Mouse (Mus musculus) megakaryocyte, embryonic 14.5 days (primary cell): ENCODE measurements around the gene Hopx. TPM values are rescaled to one million over a fixed set of nuclear protein-coding genes. Genes with fewer than 3 reads are reported as not detected.

Experiments
- H3K27me3 ChIP-seq: replicated peaks from 2 replicates; pipeline ENCODE3; 2012; ENCODE audit warnings: inconsistent platforms
- H3K36me3 ChIP-seq: replicated peaks from 2 replicates; pipeline ENCODE3; 2012; ENCODE audit warnings: low read length, inconsistent platforms, mixed read lengths
- H3K4me1 ChIP-seq: 2 replicates; pipeline ENCODE4 v1.6.1; 2012; ENCODE audit warnings: inconsistent platforms
- H3K4me3 ChIP-seq: replicated peaks from 2 replicates; pipeline ENCODE3; 2012; ENCODE audit warnings: moderate library complexity, mild to moderate bottlenecking, inconsistent platforms
- H3K9me3 ChIP-seq: 2 replicates; pipeline ENCODE4 v1.6.1; 2012; ENCODE audit warnings: inconsistent platforms
- FLI1 ChIP-seq: IDR thresholded peaks from 2 replicates; pipeline ENCODE4 v1.6.1; 2012; ENCODE audit warnings: low read length, inconsistent platforms, mixed read lengths
- GATA1 ChIP-seq: IDR thresholded peaks from 3 replicates; pipeline ENCODE4 v1.6.1; 2012; ENCODE audit warnings: mixed read lengths, low read length, inconsistent platforms, borderline replicate concordance
- polyA plus RNA-seq: library from polyadenylated mRNA; stranded (reverse); fragments of >175 nt; gene quantifications from 2 replicates; pipeline ENCODE4 v1.2.3, GENCODE M21; 2012; ENCODE audit warnings: low replicate concordance; ENCODE audit not compliant: insufficient read depth

Gene Hopx
- polyA plus RNA-seq, 1 experiment = 2.5 TPM

DNA sequence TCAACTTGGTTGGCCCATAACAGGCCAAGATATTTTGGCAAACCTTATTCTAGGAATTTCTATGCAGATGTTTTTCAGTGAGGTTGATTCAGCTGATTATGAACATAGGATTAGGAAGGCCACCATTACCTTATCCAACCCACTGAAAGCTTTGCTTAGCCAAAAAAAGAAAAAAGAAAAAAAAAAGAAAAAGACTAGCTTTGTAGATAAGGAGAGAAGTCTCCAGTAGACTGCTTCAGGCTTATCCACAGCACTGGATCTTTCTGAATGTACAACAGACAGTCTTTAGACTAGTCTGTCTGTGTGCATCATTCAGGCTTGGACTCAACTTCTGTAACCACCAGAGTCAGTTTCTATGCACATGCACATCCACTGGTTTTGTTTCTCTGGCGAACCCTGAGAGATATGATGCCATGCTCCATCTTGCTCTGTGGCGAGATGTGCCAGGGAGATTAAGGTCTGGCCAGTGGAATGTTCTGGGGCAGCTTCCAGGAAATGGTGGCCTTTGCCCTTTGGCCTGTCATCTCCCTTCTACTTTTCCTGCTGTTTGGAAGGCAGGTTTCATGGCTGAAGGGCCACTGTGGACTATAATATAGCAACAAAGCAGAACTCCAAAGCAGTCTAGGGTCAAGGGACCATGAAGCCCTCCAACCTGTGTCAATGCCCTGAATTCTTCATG is 17.7 kb upstream of the Hopx start:
- H3K27me3 ChIP-seq = peaks cover 23% of the 10 kb centered on the region
- H3K4me1 ChIP-seq = peaks cover 42% of the 10 kb centered on the region
- TF ChIP-seq GATA1 (no peak), FLI1 (no peak)
- H3K9me3 ChIP-seq = peaks cover 11% of the 10 kb centered on the region; the same call in 1 of the 2 replicates
- no peak overlapping the region for H3K4me3 ChIP-seq
- no peaks in the 10 kb centered on the region for H3K36me3 ChIP-seq

DNA sequence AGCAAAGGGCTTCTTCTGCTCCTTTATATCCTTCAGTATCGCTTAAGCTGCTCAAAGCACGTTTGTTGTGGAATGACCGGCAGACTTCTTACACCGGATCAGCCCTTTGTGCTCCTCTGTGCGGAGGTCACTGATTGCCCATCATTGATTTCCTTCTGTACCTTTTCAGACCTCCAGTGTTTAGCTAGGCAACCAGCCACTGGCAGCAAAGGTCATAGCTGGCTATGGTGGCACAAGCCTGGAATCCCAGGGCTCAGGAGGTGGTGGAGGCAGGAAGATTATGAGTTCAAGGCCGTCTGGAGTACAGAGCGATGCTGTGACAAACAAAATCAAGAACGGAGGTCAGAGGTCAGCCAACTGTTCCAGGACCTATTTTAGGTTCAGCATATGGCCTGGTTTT is 17.0 kb upstream of the Hopx start:
- Histone ChIP-seq H3K9me3 (peaks cover 11% of the 10 kb centered on the region; the same call in 1 of the 2 replicates), H3K4me3 (no peak overlapping the region), H3K36me3 (no peaks in the 10 kb centered on the region), H3K4me1 (peaks cover 39% of the 10 kb centered on the region), H3K27me3 (peaks cover 24% of the 10 kb centered on the region)
- TF ChIP-seq GATA1 (no peak), FLI1 (no peak)

GRCm38 (mm10) chr5:77130310-77131020 is 15.5 kb upstream of the Hopx start:
- peaks cover 28% of the 10 kb centered on the region for H3K27me3 ChIP-seq
- H3K36me3 ChIP-seq = no peaks in the 10 kb centered on the region
- TF ChIP-seq FLI1 (no peak), GATA1 (no peak)
- H3K9me3 ChIP-seq = peaks cover 14% of the 10 kb centered on the region; the same call in 1 of the 2 replicates
- peaks cover 28% of the 10 kb centered on the region for H3K4me1 ChIP-seq
- no peak overlapping the region for H3K4me3 ChIP-seq

DNA sequence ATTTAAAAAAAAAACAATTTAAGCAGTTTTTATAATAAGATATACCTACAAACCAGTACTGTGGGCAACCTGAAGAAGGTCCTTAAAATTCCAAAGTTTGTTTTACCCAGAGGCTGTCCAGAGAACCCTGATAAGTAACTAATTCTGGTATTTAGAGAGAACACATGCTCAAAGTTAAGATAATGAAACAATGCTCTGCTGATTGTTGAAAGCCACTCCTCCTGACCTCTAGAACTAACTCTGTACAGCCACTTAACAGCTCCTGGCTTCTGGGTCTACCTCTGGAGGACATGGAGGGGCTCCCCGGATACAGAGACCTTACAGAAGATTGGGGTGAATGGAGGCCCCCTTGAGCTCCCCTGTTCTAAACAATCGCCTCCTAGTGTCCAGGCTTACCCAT is 15.0 kb upstream of the Hopx start:
- H3K9me3 ChIP-seq = peaks cover 14% of the 10 kb centered on the region; the same call in 1 of the 2 replicates
- peaks cover 27% of the 10 kb centered on the region for H3K4me1 ChIP-seq
- H3K27me3 ChIP-seq = peaks cover 28% of the 10 kb centered on the region
- no peak overlapping the region for H3K4me3 ChIP-seq
- TF ChIP-seq FLI1 (no peak), GATA1 (no peak)
- no peaks in the 10 kb centered on the region for H3K36me3 ChIP-seq

- Histone ChIP-seq H3K9me3 (peaks cover 14% of the 10 kb centered on the region; the same call in 1 of the 2 replicates), H3K27me3 (peaks cover 32% of the 10 kb centered on the region), H3K4me3 (no peak overlapping the region), H3K36me3 (no peaks in the 10 kb centered on the region), H3K4me1 (peaks cover 16% of the 10 kb centered on the region)
- no peak for TF ChIP-seq GATA1
- TF ChIP-seq FLI1 = no peak
These were observed 13.9 kb upstream of the Hopx start for GRCm38 (mm10) chr5:77128854-77129253.

GRCm38 (mm10) chr5:77126415-77126968 is 11.6 kb upstream of the Hopx start:
- Histone ChIP-seq H3K9me3 (peaks cover 15% of the 10 kb centered on the region; the same call in 1 of the 2 replicates), H3K4me1 (peaks cover 6% of the 10 kb centered on the region; the same call in 1 of the 2 replicates), H3K27me3 (peaks cover 46% of the 10 kb centered on the region), H3K36me3 (no peaks in the 10 kb centered on the region), H3K4me3 (no peak overlapping the region)
- no peak for TF ChIP-seq FLI1
- no peak for TF ChIP-seq GATA1

- TF ChIP-seq GATA1 = no peak
- no peak overlapping the region for H3K4me3 ChIP-seq
- peaks cover 11% of the 10 kb centered on the region for H3K4me1 ChIP-seq
- peaks cover 49% of the 10 kb centered on the region for H3K27me3 ChIP-seq
- H3K9me3 ChIP-seq = peaks cover 23% of the 10 kb centered on the region; the same call in 1 of the 2 replicates
- no peaks in the 10 kb centered on the region for H3K36me3 ChIP-seq
These were observed 9.9 kb upstream of the Hopx start for GRCm38 (mm10) chr5:77124817-77125283.

- Histone ChIP-seq H3K4me3 (no peak overlapping the region), H3K9me3 (peaks cover 21% of the 10 kb centered on the region; the same call in 1 of the 2 replicates), H3K27me3 (peaks cover 55% of the 10 kb centered on the region), H3K36me3 (no peaks in the 10 kb centered on the region), H3K4me1 (peaks cover 17% of the 10 kb centered on the region)
- TF ChIP-seq GATA1 = no peak
- no peak for TF ChIP-seq FLI1
These were observed 9.2 kb upstream of the Hopx start for GRCm38 (mm10) chr5:77124165-77124564.

GRCm38 (mm10) chr5:77123597-77123996 is 8.7 kb upstream of the Hopx start:
- peaks cover 16% of the 10 kb centered on the region; the same call in 1 of the 2 replicates for H3K9me3 ChIP-seq
- no peaks in the 10 kb centered on the region for H3K36me3 ChIP-seq
- no peak overlapping the region for H3K4me3 ChIP-seq
- peaks cover 57% of the 10 kb centered on the region for H3K27me3 ChIP-seq
- peaks cover 21% of the 10 kb centered on the region for H3K4me1 ChIP-seq
- no peak for TF ChIP-seq GATA1
- TF ChIP-seq FLI1 = no peak
